Mouse (Mus musculus): ENCODE measurements around the gene Egln1. TPM values are rescaled to one million over a fixed set of nuclear protein-coding genes. Genes with fewer than 3 reads are reported as not detected.

The Egln1 gene
- polyA plus RNA-seq, 1 experiment from 2014 or later, result 3.2 TPM

DNA sequence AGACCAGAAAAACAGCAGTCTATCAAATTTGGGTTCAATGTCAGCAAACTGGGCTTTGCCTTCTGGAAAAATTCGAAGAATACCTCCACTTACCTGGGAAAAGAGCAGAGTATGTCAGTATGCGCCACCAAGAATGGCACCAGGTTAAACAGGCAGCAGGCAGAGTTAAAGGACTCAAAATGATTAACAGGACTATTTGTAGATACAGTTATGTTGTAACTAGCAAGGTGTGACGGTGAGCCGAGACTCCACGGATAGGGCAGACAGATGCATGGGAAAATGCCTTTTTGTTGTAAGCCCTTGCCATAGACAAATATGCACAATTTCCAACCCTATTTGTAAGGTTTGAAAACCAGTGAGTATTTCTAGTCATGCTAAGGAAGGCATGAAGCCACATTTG, 35.1 kb downstream of the Egln1 start:
- Histone ChIP-seq H3K36me3 (replicated peaks; ENCODE audit: insufficient read depth, low read length) (peaks cover 32% of the 10 kb centered on the region), H3K9me3 (ENCODE audit: low read length) (no peaks in the 10 kb centered on the region)
- TF ChIP-seq CTCF (IDR thresholded peaks at IDR 0.05; ENCODE audit: low read depth), result no peak
- TF ChIP-seq EP300 (IDR thresholded peaks at IDR 0.05; ENCODE audit: low read depth), result no peak

GRCm38 (mm10) chr8:124911938-124912872, 36.9 kb downstream of the Egln1 start:
- Histone ChIP-seq H3K4me1 (ENCODE audit: insufficient read depth) (peaks cover 6% of the 10 kb centered on the region), H3K4me3 (ENCODE audit: low read depth, low read length) (no peak overlapping the region), H3K9ac (replicated peaks) (no peak overlapping the region), H3K27me3 (ENCODE audit: insufficient read depth, low read length) (no peaks in the 10 kb centered on the region), H3K4me2 (ENCODE audit: low read depth, low read length) (no peak overlapping the region), H3K27ac (ENCODE audit: low read depth) (no peak overlapping the region), H3K9me3 (ENCODE audit: low read length) (no peaks in the 10 kb centered on the region), H3K36me3 (replicated peaks; ENCODE audit: insufficient read depth, low read length) (peaks cover 41% of the 10 kb centered on the region)
- no peak for TF ChIP-seq CTCF (IDR thresholded peaks at IDR 0.05; ENCODE audit: low read depth)
- TF ChIP-seq EP300 (IDR thresholded peaks at IDR 0.05; ENCODE audit: low read depth), result no peak
- 47% methylated on average over 17 of the region's 17 CpGs for WGBS (ENCODE audit: insufficient replicate concordance)
- DNase-seq (no peak), ATAC-seq (peak; percentile 64)

More for the DNA sequence above, 35.1 kb downstream of the Egln1 start:
- no peak overlapping the region for H3K9ac ChIP-seq (replicated peaks)
- H3K4me2 ChIP-seq (ENCODE audit: low read depth, low read length), result no peak overlapping the region
- H3K4me1 ChIP-seq (ENCODE audit: insufficient read depth), result peaks cover 6% of the 10 kb centered on the region
- WGBS (ENCODE audit: insufficient replicate concordance), result 91% methylated on average over 5 of the region's 5 CpGs
- no peaks in the 10 kb centered on the region for H3K27me3 ChIP-seq (ENCODE audit: insufficient read depth, low read length)
- H3K27ac ChIP-seq (ENCODE audit: low read depth), result no peak overlapping the region
- DNase-seq (no peak), ATAC-seq (no peak)
- H3K4me3 ChIP-seq (ENCODE audit: low read depth, low read length), result no peak overlapping the region

GRCm38 (mm10) chr8:124910349-124910748, 38.8 kb downstream of the Egln1 start:
- ATAC-seq (no peak), DNase-seq (no peak)
- TF ChIP-seq CTCF (IDR thresholded peaks at IDR 0.05; ENCODE audit: low read depth) (no peak), EP300 (IDR thresholded peaks at IDR 0.05; ENCODE audit: low read depth) (no peak)
- Histone ChIP-seq H3K4me3 (ENCODE audit: low read depth, low read length) (no peak overlapping the region), H3K9me3 (ENCODE audit: low read length) (no peaks in the 10 kb centered on the region), H3K4me2 (ENCODE audit: low read depth, low read length) (no peak overlapping the region), H3K27me3 (ENCODE audit: insufficient read depth, low read length) (no peaks in the 10 kb centered on the region), H3K9ac (replicated peaks) (no peak overlapping the region), H3K4me1 (ENCODE audit: insufficient read depth) (peaks cover 6% of the 10 kb centered on the region), H3K27ac (ENCODE audit: low read depth) (no peak overlapping the region), H3K36me3 (replicated peaks; ENCODE audit: insufficient read depth, low read length) (peaks cover 58% of the 10 kb centered on the region)
- 83% methylated on average over 10 of the region's 10 CpGs for WGBS (ENCODE audit: insufficient replicate concordance)

DNA sequence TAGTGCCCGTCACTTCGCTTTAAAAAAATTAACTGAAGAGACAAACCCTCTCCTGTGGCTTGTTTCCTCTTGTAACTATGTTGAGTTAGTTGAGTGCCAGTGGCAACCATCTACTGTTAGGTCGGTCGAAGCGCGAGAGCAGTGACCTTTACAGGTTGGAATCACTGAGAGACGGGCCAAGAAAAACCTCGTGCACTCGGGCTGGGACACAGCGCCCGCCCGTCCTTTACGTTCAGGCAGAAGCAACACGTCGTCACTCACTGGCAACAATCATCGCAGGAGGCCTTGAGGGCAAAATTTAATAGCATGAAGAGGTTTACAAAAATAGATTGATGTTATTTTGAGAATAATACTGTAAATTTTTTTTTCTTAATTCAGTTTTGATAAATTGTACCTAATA, 39.2 kb downstream of the Egln1 start:
- no peak for ATAC-seq

GRCm38 (mm10) chr8:124905482-124905881, 43.6 kb downstream of the Egln1 start:
- TF ChIP-seq EP300 (IDR thresholded peaks at IDR 0.05; ENCODE audit: low read depth) (no peak), CTCF (IDR thresholded peaks at IDR 0.05; ENCODE audit: low read depth) (no peak)
- no peak for ATAC-seq
- Histone ChIP-seq H3K36me3 (replicated peaks; ENCODE audit: insufficient read depth, low read length) (peaks cover 78% of the 10 kb centered on the region), H3K4me1 (ENCODE audit: insufficient read depth) (peaks cover 3% of the 10 kb centered on the region; the same call in 1 of the 2 replicates), H3K4me3 (ENCODE audit: low read depth, low read length) (no peak overlapping the region), H3K27me3 (ENCODE audit: insufficient read depth, low read length) (no peaks in the 10 kb centered on the region), H3K9me3 (ENCODE audit: low read length) (no peaks in the 10 kb centered on the region), H3K9ac (replicated peaks) (no peak overlapping the region), H3K4me2 (ENCODE audit: low read depth, low read length) (no peak overlapping the region), H3K27ac (ENCODE audit: low read depth) (no peak overlapping the region)
- DNase-seq, result no peak
- WGBS (ENCODE audit: insufficient replicate concordance), result 84% methylated on average over 2 of the region's 2 CpGs

More for the DNA sequence above, 39.2 kb downstream of the Egln1 start:
- H3K27me3 ChIP-seq (ENCODE audit: insufficient read depth, low read length), result no peaks in the 10 kb centered on the region
- no peaks in the 10 kb centered on the region for H3K9me3 ChIP-seq (ENCODE audit: low read length)
- no peak for TF ChIP-seq EP300 (IDR thresholded peaks at IDR 0.05; ENCODE audit: low read depth)
- no peak for TF ChIP-seq CTCF (IDR thresholded peaks at IDR 0.05; ENCODE audit: low read depth)
- H3K4me1 ChIP-seq (ENCODE audit: insufficient read depth), result peaks cover 6% of the 10 kb centered on the region
- no peak for DNase-seq
- no peak overlapping the region for H3K27ac ChIP-seq (ENCODE audit: low read depth)
- WGBS (ENCODE audit: insufficient replicate concordance), result 92% methylated on average over 16 of the region's 16 CpGs
- H3K36me3 ChIP-seq (replicated peaks; ENCODE audit: insufficient read depth, low read length), result peaks cover 60% of the 10 kb centered on the region
- no peak overlapping the region for H3K9ac ChIP-seq (replicated peaks)
- no peak overlapping the region for H3K4me2 ChIP-seq (ENCODE audit: low read depth, low read length)
- no peak overlapping the region for H3K4me3 ChIP-seq (ENCODE audit: low read depth, low read length)

DNA sequence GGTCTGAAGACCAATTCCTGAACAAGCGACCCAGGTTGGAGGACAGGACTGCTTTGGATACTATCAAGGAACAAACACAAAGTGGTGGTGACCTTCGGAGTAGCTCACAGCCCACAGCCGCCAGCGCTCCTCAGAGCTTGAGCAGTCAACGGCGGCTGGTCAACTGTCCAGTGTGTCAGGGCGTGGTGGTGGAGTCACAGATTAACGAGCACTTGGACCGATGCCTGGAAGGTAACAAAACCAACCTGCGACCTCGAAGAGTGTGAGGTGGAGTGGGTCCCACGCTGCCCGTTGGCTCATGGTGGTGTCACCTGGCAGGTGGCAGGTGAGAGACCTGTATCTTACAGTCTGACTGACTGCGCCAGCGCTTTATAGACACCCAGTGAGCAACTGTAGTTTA, 45.9 kb downstream of the Egln1 start:
- Histone ChIP-seq H3K27me3 (ENCODE audit: insufficient read depth, low read length) (no peaks in the 10 kb centered on the region), H3K9ac (replicated peaks) (no peak overlapping the region), H3K4me2 (ENCODE audit: low read depth, low read length) (no peak overlapping the region), H3K4me3 (ENCODE audit: low read depth, low read length) (no peak overlapping the region), H3K27ac (ENCODE audit: low read depth) (no peak overlapping the region), H3K4me1 (ENCODE audit: insufficient read depth) (peaks cover 13% of the 10 kb centered on the region), H3K9me3 (ENCODE audit: low read length) (no peaks in the 10 kb centered on the region), H3K36me3 (replicated peaks; ENCODE audit: insufficient read depth, low read length) (peaks cover 76% of the 10 kb centered on the region)
- peak; percentile 67 for DNase-seq
- 71% methylated on average over 15 of the region's 15 CpGs for WGBS (ENCODE audit: insufficient replicate concordance)
- TF ChIP-seq EP300 (IDR thresholded peaks at IDR 0.05; ENCODE audit: low read depth) (no peak), CTCF (IDR thresholded peaks at IDR 0.05; ENCODE audit: low read depth) (no peak)
- ATAC-seq, result peak; percentile 75

Data from liver, postnatal 0 days (tissue).